Mouse (Mus musculus): ENCODE measurements around the gene Btbd35f5.
"Not testable (repeated sequence)": the region's sequence is repeated elsewhere in the genome, so short reads cannot be mapped to it uniquely, and the experiment has no call there.

Btbd35f5 gene

DNA sequence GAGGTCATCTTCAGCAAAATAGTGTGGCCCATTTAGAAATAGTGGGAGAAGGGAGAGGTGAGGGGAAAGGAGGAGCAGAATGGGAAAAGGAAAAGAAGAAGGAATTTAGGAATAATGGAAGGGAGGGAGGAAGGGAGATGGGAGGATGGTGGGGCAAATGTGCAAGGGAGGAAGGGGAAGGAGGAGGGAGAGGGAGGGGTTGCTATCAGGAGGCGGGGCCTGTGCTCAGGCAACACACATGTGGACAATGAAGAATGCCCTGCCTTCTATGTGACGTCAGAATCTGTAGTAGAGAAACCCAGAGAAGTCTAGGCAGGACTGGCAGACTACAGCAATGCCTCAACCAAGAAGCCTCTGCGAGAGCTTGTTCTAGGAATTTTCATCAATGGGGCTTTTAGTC lies at the start of gene Btbd35f5:
Gene Btbd35f5 (plus strand): TSS at position 301 of the 400 bp plus-strand sequence.
- not testable (repeated sequence) for DNase-seq

GRCm38 (mm10) chrX:32941468-32941867 lies 32.2 kb upstream of the Btbd35f5 start, which contains the start of gene Gm21789:
TSS of gene Gm21789 (plus strand) at chrX:32941768.
- DNase-seq = not testable (repeated sequence)

Measured in lung, postnatal 4 days (tissue).